Mouse (Mus musculus) G1E (cell line): Measurements from ENCODE around the gene Eno2.

Experiments
- CTCF ChIP-seq: IDR thresholded peaks from 2 replicates; pipeline ENCODE4 v1.5.1; 2012; ENCODE audit warnings: low read depth, low read length, inconsistent platforms, mixed read lengths
- POLR2AphosphoS5 ChIP-seq: IDR thresholded peaks from 2 replicates; pipeline ENCODE4 v1.6.1; 2012; ENCODE audit warnings: low read depth, low read length, inconsistent platforms; ENCODE audit not compliant: insufficient replicate concordance

- TF ChIP-seq CTCF (no peak), POLR2AphosphoS5 (no peak)
Observed at GRCm38 (mm10) chr6:124758849-124759232, 10.6 kb downstream of the Eno2 start.
